Mouse (Mus musculus): Measurements from ENCODE around the gene Usp5.
"Not testable (repeated sequence)": the region's sequence is repeated elsewhere in the genome, so short reads cannot be mapped to it uniquely, and the experiment has no call there.

The Usp5 gene

GRCm38 (mm10) chr6:124839805-124840204, 10.5 kb upstream of the Usp5 start:
- no peak for DNase-seq

DNA sequence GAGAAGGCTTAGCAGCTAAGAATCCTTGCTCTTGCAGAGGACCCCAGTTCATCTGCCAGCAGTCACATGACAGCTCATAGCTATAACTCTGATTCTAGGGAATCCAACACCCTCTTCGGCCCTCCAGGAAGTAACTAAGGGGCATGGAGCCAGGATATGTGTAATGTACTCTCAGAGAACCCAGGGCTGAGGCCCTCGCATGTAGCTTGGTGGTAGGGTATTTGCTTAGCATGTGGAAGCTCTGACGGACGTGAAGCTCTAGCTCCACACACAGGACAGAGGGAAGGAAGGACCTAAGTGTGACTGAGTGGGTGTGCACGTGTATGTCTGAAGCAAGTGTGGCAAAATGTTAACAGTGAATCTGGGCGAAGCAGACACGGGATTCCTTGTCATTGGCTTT, 7.1 kb upstream of the Usp5 start:
- DNase-seq = no peak

DNA sequence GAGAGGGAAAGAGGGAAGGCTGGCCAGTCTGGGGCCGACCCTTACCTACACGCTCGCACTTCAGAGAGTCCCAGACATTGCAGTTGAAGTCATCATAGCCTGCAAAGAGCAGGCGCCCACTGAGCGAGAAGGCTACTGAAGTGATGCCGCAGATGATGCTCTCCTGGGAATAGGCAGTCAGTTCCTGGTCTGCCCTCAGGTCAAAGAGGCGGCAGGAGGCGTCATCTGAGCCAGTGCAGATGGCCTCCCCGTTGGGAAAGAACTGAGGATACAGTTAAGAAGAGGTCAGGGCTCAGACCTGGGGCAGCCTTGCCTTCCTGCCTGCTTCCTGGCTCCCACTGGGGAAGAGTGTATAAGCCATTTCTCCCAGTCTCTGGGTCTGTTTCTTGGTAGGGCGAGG, 6.2 kb upstream of the Usp5 start:
- DNase-seq = no peak

- no peak for DNase-seq
Observed at GRCm38 (mm10) chr6:124834512-124835081, 5.3 kb upstream of the Usp5 start.

- no peak for DNase-seq
Observed at GRCm38 (mm10) chr6:124831649-124832048, 2.4 kb upstream of the Usp5 start.

DNA sequence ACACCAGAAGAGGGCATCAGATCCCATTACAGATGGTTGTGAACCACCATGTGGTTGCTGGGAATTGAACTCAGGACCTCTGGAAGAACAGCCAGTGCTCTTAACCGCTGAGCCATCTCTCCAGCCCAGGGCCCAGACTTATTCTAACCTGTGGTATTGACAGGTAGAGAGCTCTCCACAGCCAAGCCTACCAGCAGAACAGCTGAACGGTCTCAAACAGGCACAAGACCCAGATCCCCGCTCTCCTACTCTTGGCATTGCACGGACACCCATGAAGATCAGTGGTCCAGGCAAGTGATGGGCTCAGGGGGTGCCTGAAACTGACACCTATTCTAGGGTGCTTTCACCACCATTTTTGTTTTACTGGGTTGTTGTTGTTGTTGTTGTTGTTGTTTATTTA, 1.9 kb upstream of the Usp5 start:
- not testable (repeated sequence) for DNase-seq

GRCm38 (mm10) chr6:124829799-124830700, 766 bp upstream of the Usp5 start:
- DNase-seq = peak; percentile 83

DNA sequence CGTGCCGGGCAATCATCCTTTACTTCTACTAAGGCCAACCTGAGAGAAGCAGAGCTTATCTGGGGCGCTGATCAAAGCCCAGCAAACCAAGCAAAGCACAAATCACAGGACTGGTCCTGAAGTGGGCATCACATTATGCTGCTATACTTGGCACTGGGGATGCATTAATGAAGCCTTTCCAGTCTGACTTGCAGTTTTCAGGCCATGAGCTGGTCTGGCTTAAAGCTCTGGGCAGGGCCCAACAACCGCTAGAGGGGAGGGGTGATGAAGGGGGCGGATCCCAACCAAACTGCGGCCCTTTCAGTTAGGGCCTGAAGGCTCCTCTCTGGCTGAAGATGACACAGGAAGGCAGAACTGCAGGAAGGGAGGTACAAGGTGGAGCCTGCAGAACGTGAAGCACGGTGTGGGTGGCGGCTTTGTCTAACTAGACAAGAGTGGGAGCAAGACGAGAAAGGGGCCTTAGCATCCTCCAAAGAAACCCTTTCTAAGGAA, 1.1 kb downstream of the Usp5 start:
- peak; percentile 33 for DNase-seq

DNA sequence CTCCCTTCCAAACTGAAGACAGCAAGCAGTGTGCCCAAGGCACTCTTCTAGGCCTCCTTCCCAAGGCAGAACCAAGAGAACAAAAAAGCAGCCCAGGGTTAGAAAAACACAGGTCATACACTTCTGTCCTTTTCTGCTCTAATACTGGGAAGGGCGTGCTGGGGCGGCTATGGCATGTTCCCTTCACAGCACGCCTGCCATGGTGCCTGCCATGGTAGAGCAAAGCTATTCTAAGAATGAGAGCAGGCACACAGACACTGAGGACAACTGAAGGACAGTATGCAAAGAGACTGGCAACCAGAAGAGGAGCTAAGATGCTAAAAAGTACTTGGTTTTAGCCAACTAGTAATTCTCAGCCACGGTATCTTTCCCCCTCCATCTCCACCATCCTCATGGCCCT, 7.2 kb downstream of the Usp5 start:
- DNase-seq = no peak

GRCm38 (mm10) chr6:124820891-124821290, 8.4 kb downstream of the Usp5 start:
- no peak for DNase-seq

DNA sequence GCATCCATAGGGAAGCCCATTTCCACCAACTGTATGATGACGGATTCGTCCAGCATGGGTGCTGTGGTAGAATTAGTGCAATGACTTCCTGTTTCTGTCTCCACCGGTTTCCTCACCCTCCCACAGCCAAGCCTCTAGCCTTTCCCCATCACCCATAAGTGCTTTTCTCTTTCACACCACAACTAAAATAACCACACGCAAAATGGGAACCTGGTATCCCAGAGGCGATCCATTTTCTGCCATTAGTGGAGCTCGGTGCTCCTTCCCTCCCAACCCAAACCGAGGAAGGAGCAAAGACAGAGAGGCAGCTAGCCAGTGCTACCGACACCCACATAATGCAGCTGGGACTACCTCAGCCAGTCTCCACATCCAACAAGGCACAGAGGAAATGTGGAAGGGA, 11.3 kb downstream of the Usp5 start:
- DNase-seq = no peak

- no peak for DNase-seq
Observed at GRCm38 (mm10) chr6:124817563-124817962, 11.7 kb downstream of the Usp5 start.

GRCm38 (mm10) chr6:124817125-124817524, 12.2 kb downstream of the Usp5 start:
- DNase-seq = no peak

- DNase-seq = no peak
Observed at GRCm38 (mm10) chr6:124816611-124817010, 12.7 kb downstream of the Usp5 start.

DNA sequence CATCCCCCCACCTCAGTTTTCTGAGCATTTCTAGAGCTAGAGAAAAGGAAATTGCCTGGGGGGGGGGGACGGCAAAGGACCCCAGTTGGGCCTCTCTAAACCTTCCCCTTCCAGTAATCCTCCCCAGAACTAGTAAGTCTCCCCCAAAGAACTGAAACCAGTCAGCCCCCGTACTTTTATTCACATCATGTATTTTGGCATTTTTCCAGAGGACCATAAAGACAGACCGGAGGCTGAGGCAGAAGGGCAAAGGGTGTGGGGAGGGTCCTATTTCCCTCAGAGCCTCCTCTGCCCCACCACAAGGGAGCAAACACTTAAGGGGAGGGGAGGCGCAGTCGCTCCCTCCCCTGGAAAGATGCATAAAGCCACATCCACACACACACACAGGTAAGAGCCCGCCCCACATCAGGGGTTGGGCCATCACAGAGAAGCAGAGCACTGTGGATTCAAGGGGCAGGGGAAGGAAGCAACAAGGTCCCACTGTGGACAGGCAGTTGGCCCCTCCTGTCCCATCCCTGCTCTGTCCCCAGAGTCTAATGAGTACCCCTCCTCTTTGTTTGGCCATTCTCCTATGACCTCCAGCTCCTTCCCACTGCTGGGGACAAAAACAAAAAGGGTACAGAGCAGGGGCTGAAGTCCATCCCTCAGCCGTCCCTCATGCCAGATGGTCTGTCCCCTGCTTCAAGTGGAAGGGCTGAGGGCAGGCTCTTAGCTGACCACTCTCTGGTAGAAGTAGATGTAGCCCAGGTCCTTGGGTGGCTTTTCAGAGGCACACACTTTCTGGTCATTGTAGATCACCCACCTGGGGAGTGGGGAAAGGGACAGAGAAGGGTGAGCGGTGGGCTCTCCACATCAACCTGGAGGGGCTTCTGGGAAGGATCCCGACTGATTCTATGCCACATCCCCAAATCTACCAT, 14.2 kb downstream of the Usp5 start:
- DNase-seq = no peak

- DNase-seq = no peak
Observed at GRCm38 (mm10) chr6:124814448-124814847, 14.8 kb downstream of the Usp5 start.

DNA sequence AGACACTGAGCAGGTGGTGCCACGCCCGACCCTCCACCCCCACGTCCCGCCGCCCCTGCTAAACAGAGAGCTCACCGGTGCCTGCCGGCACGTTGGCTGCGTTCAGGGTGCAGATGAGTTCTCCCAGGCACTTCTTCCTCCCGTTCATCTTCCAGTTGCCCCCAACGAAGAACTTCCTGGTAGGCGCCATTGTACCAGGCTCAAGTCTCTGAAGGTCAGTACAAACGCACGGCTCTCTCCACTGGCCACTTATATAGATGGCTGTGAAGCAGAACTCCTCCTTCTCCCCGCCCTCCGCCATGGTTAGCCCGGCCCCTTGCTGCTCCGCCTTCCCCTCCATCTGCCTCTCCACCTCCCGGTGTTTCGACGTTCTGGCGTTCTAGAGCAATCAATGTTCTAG, 15.4 kb downstream of the Usp5 start, which contains the start of gene Tpi1:
Tpi1 (minus strand) TSS at position 364 of the 400 bp plus-strand sequence.
- DNase-seq = peak; percentile 87

DNA sequence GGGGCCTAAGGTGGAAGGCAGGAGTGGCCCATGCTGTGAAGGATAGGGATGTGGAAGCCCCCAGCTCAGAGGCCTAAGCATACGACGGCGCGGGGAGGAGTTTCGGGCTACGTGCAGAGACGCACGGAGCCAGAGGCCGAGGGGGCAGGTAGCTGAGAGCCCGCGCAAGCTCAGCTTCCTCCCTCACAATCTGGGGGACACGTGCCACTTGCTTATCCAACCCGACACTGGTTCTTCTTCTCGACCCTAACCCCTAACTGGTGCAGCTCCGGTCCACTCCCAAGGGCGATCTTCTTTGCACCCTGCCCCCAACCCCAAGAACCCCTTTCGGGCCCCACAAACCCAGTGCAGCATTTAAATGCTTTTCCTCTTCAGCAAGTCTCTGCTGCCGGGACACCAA, 15.8 kb downstream of the Usp5 start:
- peak; percentile 76 for DNase-seq

- DNase-seq = no peak
Observed at GRCm38 (mm10) chr6:124812848-124813247, 16.4 kb downstream of the Usp5 start.

DNA sequence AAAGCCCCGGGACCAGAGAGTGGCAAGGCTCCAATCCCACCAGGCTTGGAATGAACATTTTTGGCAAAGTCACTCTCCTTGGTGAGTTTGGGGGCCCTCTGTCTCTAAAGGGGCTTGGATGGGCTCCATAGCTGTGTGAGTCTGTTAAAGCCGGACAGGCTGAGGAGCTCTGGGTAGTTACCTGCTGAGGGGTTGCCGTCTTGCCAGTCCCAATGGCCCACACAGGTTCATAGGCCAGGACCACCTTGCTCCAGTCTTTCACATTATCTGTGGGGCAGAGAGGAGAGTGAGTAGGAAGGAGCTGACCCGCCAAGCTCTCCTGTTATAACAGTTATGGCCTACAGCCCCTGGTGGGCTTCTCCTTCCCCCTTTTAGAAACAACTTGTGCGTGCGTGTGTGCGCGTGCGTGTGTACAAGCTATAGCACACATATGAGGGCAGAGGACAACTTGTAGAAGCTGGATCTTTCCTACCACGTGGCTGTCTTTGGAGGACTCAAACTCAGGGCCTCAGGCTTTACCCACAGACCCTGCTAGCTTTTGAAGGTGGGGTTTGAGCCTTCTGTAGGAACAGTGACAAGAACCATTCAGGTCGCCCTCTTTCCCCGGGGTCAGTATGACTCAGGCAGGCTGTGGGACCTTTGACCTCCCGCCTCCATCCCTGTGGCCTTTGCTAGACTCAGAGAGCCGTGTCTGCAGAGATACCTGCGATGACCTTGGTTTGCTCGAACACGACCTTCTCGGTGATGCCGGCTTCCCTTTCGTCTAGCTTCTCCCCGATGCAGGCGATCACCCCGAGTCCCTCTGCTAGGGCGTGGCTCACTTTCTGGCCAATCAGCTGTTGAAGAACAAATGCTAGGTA, 17.4 kb downstream of the Usp5 start:
- DNase-seq = no peak

- DNase-seq = no peak
Observed at GRCm38 (mm10) chr6:124811403-124811665, 17.9 kb downstream of the Usp5 start.
